Mouse (Mus musculus) central nervous system, embryonic 18 days (tissue): ENCODE measurements around the gene Gm21409. TPM values are rescaled to one million over a fixed set of nuclear protein-coding genes. Genes with fewer than 3 reads are reported as not detected.

Experiments used
- polyA plus RNA-seq: library from polyadenylated mRNA; depleted of rRNA; stranded (reverse); fragments of >200 nt; gene quantifications from 2 replicates; pipeline ENCODE4 v1.2.3, GENCODE M21; 2012; rRNA removed

The Gm21409 gene
- polyA plus RNA-seq = not detected in 2 replicates

DNA sequence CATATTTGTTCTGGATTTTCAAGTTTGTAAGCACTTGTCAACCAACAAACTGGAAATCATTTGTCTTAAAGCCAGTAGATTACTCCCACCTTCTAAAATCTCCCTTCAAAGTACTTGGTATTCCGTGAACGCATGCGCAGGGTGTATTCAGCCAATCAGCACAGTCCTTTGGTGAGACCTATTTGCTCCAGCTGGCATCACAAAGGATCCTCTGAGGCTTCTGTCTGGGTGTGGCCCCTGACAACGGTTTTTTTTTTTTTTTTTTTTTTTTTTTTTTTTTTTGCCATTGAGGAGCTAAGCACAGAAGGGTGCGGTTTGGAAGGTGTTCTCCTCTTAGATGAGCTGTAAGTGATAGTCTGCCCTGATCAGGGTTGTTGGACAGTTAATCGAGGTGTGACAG is at the start of gene Gm21409:
Gene Gm21409, plus strand, starts transcription at position 301 of the 400 bp plus-strand sequence.

Other genes with a start within 250 kb of the Gm21409 start
- gene Gm21394, start 181.8 kb upstream of the Gm21409 start, polyA plus RNA-seq = not detected in 2 replicates